Mouse (Mus musculus): ENCODE measurements around the gene Snap91. TPM values are rescaled to one million over a fixed set of nuclear protein-coding genes. Genes with fewer than 3 reads are reported as not detected.

Snap91 gene
- polyA plus RNA-seq, 3 experiments from 2014 or later, result 0.15 TPM; not detected in 2

DNA sequence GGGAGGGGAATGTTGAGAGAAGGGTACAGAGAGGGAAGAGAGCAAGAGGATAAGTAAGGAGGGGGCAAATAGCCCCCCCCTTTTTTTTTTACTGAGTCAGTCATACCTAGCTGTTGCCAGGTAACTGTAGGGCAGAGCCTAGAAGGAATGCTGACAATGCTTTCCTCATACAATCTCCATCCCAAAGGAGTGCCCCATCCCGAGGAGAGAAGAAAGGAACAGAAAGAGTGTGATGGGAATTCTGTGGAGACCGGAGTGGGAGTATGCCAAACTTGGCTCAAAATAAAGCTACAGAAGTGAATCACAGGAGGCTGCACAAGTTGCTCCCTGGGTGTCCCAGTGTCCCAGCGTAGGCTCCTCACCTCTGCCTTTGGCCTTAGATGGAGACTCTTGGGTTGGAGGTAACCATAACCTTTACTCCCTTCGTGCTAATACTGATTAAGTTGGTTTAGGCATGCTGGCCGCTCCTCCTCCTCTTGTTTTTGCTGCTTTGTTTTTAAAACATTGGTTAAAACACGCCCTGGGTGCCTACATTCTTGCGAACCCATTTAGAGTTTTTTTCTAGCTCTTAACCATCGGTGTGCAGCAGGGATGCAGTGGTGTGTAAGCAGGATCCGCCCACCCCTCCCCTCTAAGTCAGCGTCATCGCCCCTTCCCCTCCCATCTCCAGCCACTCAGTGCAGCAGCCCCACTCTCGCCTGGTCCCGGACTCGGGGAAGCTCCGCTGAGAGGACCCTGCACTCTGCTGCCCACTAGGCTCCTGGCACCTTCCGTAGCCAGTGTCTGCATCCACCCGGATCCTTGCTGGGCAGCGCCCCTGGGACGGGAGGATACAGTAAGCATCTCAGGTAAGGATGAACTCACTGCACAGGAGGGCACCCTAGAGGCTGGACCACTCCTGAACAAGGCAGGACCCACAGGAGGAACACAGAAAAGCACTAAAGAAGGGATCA lies 137.2 kb downstream of the Snap91 start, which contains the start of gene Prss35:
Gene Prss35 (plus strand): TSS at position 691 of the 953 bp plus-strand sequence.
- no peak for ATAC-seq

DNA sequence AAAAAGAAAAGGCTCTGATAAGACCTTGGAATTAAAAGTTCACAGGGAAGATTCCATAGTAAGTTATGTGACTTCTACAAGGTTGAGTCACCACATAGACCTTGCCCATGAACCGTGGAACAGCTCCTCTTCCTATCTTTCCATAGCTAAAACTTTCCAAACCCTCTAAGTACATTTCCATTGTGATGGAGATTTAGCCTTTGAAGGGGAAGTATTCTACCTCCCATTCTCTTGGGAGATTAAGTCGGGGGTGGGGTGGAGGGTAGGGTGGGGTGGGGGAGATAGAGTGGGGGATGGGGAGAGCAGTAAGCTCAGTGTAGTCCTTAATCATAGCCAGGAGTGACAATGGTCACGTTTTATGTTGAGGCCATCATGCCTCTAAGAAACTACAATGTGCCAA lies 140.5 kb downstream of the Snap91 start:
- no peak for ATAC-seq

DNA sequence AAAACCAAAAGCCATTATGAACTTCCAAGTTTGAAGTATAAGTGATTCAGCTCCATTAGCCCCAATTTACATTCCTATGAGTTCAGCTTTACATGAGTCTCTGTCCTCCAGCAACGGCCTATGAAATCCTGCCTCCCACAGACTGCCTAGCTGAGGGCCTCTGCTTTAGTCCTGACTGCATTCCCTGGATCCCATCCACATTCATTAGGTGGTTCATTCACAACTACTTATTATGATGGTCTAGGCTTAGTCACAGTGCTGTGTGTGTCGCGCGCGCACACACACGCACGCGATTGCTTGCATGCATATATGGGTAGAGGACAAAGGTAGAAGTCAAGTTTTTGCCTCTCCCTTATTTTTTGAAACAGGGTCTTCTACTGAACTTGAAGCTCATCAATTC lies 141.7 kb downstream of the Snap91 start:
- no peak for ATAC-seq

DNA sequence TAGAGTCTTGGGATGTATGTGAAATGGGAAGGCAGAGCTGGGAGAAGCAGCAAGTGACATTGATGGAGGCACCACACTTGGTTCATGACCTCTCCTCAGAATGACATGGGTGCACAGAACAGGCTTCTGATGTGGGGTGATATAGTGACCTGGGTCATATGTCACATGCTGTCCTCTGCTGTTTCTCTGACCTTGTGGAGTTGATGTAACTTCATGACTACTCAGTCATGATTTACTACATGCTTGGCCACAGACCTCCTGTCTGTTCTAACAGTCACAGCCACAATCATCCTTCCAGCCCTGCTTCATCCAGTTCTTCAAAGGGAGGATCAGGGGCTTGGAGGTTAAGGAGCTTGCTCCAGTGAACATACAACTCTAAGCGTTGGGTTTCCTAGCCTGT lies 142.4 kb downstream of the Snap91 start:
- ATAC-seq, result no peak

DNA sequence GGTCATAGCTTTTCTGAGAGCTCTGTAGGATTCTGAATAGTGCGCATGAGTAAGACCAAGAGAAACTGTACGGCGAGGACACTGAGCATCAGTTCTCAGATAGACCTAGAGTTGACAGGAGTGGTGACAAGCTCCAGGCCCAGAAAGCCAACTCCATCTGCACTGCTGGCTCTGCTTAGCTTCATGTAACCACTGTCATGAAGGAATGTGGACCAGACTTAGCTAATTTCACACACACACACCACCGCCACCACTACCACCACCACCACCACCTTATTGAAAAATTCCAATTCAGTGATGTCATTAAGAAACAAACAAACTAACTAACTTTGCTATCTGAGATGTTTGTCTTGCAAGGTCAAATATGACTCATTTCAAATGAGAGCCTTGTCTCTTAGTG lies 143.5 kb downstream of the Snap91 start:
- ATAC-seq, result no peak

DNA sequence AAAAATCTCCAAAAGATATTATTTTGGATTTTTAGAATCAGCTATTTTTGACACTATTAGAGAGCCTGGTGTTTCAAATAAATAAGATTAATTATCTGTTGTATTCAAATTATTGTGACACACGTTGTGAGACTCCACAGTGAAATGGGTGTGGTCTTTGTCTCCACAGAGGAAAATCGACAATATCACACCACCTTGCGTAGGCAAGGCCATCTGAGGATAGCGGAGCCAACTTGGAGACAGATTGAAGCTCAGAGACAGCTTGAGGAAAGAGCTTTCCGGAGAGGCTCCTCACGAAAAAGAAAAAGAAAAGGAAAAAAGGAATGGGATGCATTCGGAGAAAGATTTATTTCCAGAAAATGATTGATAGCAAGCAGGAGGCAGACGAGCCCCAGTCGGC lies 145.7 kb downstream of the Snap91 start:
- ATAC-seq, result no peak

DNA sequence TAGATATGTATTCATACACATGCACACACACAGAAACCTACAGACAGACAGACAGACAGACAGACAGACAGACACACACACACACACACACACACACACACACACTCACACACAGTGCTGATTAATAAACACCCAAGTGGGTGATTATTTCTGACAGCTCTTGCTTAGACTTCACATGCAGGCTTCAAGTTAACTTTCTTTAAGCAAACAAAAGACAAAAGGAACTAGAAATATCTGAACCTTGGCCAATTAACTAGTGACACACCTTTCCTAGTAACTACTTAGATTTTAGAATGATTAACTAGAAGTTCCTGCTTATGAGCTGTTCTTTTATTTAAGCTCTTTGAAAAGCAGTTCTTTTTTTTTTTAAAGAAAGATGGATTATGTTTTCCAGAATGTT lies 146.1 kb downstream of the Snap91 start:
- ATAC-seq, result no peak

DNA sequence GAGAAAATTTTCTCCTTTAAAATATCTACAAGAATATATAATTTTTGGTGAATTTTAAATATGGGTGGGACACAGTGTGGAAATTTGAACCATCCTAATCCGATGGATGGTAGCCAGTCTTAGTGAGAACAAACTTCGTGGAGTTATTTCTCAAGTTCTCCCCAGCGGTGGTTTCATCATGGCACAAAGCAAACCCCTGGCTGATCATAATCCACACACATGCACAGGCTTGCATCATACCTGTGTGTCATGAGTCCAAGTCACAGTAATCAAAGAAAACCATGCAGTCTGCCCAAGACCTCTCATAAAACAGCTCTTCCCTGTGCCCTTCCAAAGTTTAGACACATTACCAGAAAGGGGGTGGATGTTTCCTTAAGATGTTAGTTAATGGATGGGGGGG lies 150.6 kb downstream of the Snap91 start:
- ATAC-seq, result no peak

DNA sequence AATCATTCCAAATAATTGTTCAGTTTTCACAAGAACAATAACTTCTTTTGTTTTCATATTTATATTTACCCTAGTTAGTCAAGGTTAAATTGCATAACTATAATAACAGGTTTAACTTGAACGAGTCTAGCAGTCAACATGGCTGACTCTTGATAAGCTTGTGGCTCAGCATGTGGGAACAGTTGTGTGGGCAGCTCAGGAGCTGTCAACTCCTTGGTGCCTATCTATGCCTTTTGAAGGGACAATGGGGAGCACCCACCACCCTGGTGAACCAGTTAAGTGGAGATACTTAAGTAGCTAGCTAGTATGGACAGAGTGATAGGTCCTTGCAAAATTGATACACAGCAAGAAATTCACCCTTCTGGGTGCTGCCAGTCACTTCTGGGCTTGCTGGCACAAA lies 151.4 kb downstream of the Snap91 start:
- no peak for ATAC-seq

DNA sequence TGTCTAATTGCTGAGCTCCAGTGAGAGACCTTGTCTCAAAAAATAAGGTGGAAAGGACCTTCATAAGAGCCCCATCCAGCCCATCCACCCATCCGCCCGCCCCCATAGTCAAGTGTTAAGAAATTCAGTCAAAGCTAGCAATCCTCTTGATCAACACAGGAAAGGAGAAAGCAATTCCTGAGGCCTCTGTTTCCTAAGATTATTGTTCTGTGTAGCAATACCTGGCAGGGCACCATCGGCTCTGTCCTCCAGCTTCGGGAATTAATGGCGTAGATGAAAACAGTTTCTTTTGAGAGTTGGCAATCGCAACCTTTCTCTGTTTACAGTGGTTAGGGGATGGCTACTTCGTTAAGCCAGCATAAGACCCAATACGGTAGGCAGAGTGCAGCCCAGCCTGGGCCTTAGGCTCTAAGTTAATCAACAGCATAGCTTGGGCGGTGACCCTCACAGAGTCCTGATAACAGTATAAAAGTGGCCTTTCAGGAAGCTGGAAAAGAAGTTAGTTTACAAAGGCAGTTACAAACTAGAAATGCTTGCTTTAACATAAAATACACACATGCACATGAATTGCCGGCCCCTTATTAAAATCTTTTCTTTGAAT lies 152.1 kb downstream of the Snap91 start:
- no peak for ATAC-seq

DNA sequence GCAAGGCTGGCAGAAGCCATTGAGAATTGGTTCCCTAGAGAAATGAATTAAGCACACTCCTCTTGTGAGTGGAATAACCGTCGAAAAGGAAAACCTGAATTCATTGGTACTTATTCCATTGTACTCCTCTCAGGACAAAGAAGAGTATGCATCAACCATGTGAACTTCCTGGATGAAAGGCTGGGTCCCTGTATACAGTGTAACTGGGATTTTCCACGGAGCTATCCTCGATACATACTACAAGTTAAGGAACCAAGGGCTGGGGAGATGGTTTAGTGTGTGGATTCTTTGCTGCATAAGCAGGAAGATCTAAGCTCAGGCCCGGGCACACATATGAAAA lies 154.1 kb downstream of the Snap91 start:
- no peak for ATAC-seq

DNA sequence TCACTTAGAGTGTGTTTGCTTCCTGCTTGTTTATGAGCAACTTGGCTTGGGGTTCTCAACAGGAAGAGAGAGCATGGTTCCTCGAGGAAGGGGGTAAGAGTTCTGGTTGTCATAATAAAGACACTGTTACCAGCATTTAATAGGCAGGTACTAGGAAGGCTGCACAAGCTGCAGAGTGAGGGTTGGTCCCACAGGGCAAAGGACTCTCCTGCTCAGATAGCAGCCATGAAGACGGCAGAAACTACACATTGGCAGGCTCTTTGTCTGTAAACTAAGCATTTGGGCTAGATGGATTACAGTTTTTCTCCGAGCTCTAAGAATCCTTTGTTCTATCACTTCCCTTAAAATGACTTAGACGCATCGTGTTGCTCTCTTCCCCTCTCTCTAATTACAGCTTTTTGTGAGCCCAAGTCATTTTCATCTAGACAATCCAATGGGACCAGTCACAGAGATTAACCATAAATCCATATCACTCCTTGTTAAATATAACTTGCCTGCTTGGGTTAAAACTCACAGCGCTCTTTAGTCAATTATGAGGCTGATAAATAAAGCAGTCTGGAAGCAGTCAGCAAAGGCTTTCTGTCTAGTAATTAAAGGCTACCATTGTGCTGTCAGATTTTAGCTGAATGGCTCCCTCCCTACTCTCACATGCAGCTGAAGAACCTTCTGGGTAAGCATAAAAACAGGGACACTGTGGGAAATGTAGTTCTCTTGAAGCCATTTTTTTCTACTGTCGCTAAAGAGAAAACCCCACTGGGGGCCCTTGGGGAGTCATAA lies 154.7 kb downstream of the Snap91 start:
- ATAC-seq, result no peak

DNA sequence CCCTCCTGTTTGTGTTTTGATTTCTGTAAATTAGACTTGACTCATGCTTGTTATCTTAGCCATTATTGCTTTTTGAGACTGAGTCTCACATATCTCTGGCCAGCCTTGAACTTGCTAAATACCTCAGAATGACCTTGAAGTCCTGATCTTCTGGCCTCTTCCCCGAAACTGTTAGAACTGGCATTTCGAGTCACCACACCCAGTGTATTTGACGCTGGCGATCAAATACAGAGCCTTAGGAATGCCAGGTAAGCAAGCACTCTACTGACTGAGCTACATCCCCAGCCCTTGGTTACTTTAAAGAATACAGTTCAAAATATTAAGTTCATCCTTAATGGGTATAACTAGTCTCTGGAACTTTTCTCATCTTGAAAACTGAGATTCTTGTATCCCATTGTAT lies 155.4 kb downstream of the Snap91 start:
- no peak for ATAC-seq

DNA sequence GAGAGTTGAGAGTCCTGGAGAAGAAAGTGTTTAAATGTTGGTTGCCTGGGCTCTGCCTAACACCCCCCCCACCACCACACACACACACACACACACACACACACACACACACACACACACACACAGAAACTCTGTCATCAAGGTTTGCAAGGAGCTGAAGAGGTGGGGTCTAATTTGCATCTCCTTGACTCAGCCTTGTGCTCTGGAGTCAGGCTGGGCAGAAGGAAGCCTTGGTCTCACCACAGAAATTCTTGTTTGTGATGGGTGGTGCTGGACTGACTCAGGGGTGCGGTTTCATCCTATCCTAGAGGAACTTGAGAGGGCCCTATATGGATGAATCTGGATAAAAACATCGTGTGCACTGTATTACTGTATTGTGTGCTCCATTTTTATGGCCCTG lies 159.7 kb downstream of the Snap91 start:
- ATAC-seq, result no peak

DNA sequence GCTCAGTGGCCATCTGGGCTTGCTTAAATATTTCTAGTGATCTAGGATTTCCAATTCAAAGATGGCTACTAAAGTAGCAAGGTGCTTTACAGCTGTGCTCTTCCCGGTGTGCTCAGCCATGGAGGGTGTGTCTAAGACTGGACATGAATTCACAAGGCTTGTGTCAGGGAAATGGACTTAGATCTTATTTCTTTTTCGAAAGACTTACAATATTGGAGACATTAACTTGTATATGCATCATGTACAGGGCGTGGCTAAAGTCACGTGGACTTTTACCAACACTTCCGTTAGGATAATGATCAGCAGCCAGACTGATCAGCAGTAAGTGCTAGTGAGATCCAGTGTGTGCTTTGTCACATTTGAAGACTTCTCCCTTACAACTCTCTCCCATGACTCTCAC lies 160.2 kb downstream of the Snap91 start:
- ATAC-seq, result no peak

DNA sequence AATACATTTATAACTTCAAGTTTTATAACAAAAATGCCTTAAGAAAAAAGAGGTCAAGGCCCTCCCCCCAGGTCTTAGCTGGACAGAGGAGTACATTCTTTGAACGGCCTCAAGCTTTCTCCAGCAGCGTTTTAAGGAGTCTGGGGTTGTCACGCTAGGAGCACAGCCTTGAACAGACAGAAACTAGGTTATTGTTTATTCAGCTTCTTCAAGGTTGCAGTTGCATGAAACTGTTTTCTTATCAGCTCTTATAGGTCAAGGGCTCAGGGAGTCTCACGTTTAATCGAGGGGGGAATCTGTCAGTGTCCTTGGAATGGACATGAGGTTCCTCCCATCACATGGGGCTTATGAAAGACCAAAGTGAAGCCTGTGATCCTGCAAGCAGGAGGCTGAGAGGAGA lies 163.3 kb downstream of the Snap91 start:
- ATAC-seq, result no peak

DNA sequence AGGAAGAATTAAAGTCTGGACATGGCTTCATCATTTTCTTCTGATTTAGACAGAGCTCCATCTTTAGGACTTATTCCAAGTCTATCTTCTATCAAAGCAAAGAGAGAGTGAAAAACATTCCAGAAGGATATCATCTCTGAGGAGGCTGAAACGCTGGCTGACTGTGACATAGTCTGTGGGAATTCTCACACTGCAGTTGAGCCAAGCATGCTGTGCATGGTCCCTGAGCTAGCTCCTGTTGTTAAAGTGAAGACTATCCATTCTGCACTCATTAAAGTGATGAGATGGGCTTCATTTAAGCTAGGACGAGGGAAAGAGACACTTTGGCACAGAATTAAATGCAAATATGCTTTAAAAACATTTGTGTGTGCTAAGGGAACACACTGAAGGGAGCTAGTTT lies 163.9 kb downstream of the Snap91 start:
- no peak for ATAC-seq

Other genes with a start within 250 kb of the Snap91 start
- under 1 TPM in 1 of 3 experiments, not detected in 2; 0.09 TPM for gene Me1, start 184.7 kb downstream of the Snap91 start, polyA plus RNA-seq (2017; shearing (Covaris generic))
- not detected for gene Prss35, start 137.0 kb downstream of the Snap91 start, polyA plus RNA-seq (2017; shearing (Covaris generic))
- not detected for gene Ripply2, start 134.9 kb upstream of the Snap91 start, polyA plus RNA-seq (2017; shearing (Covaris generic))
- gene Cyb5r4, start 141.4 kb upstream of the Snap91 start, polyA plus RNA-seq (2017; shearing (Covaris generic)), result 10 to 100 TPM; 22.9 to 44.6 (median 23.7) TPM